Mouse (Mus musculus) E14TG2a.4 (cell line): Measurements from ENCODE around the gene Ramac.

Experiments
- CTCF ChIP-seq: conservative IDR thresholded peaks from 2 replicates; pipeline ENCODE4 v1.5.1; 2014; ENCODE audit warnings: low read length
- NANOG ChIP-seq: IDR thresholded peaks from 2 replicates; pipeline ENCODE4 v1.6.1; 2014; ENCODE audit warnings: borderline replicate concordance, low read length, mixed read lengths
- POU5F1 ChIP-seq: IDR thresholded peaks from 2 replicates; pipeline ENCODE4 v1.6.1; 2014; ENCODE audit warnings: low read length, borderline replicate concordance

DNA sequence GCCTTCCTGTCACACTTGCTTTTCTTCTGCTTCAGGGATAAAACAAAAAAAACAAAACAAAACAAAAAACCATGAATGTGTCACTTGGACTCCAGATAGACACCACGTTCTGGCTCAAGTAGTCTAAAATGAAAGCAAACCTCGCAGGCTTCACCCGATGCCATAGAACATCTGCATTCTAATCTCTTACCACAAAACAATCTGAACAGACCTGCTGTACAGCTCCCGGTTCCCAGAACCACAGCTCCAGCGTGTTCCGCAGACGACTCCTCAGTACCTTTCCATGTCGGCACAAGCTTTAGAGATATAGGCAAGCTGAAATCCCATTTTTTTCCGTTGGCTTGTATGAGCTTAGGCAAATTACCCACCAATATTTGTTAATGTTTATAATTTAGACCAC, 32.9 kb upstream of the Ramac start:
- TF ChIP-seq CTCF: no peak
- TF ChIP-seq NANOG: no peak
- no peak for TF ChIP-seq POU5F1
